Mouse (Mus musculus) stomach, postnatal 0 days (tissue): ENCODE results near the gene Cactin. TPM values are rescaled to one million over a fixed set of nuclear protein-coding genes. Genes with fewer than 3 reads are reported as not detected.

Source experiments
- ATAC-seq: fragments of 200-750 bp; cut with Nextera tagmentation; 2 replicates; pipeline ENCODE4 v1.8.0; 2017; ENCODE audit not compliant: low FRiP score, low TSS enrichment
- DNase-seq: peaks from one replicate; pipeline ENCODE4 v3.0.0-alpha.2; 2016; ENCODE audit warnings: low spot score
- H3K27ac ChIP-seq: fragments of 300-500 bp; sonication (generic); replicated peaks from 2 replicates; pipeline ENCODE4 v1.5.1; 2014; ENCODE audit warnings: mild to moderate bottlenecking, control low read depth
- H3K27me3 ChIP-seq: fragments of 300-500 bp; sonication (generic); 2 replicates; pipeline ENCODE4 v1.6.1; 2014; ENCODE audit warnings: low read length; ENCODE audit not compliant: control insufficient read depth, insufficient read depth
- H3K36me3 ChIP-seq: fragments of 300-500 bp; sonication (generic); 2 replicates; pipeline ENCODE4 v1.6.1; 2014; ENCODE audit warnings: low read length, mixed read lengths; ENCODE audit not compliant: control insufficient read depth, insufficient read depth
- H3K4me1 ChIP-seq: fragments of 300-500 bp; sonication (generic); replicated peaks from 2 replicates; pipeline ENCODE4 v1.6.1; 2014; ENCODE audit warnings: antibody characterized with exemption; ENCODE audit not compliant: control insufficient read depth, insufficient read depth
- H3K4me2 ChIP-seq: fragments of 300-500 bp; sonication (generic); replicated peaks from 2 replicates; pipeline ENCODE4 v1.6.1; 2014; ENCODE audit warnings: low read depth, mild to moderate bottlenecking, control low read depth, moderate library complexity
- H3K4me3 ChIP-seq: fragments of 300-500 bp; sonication (generic); 2 replicates; pipeline ENCODE4 v1.5.1; 2014; ENCODE audit warnings: low read depth, low read length, control low read depth
- H3K9ac ChIP-seq: fragments of 300-500 bp; sonication (generic); 2 replicates; pipeline ENCODE4 v1.6.1; 2014; ENCODE audit warnings: mild to moderate bottlenecking, low read length, control low read depth, mixed read lengths
- H3K9me3 ChIP-seq: fragments of 300-500 bp; sonication (generic); 2 replicates; pipeline ENCODE4 v1.6.1; 2016; ENCODE audit warnings: low read length; ENCODE audit not compliant: control insufficient read depth
- CTCF ChIP-seq: IDR thresholded peaks from 2 replicates; pipeline ENCODE4 v1.5.1; 2016; ENCODE audit warnings: antibody characterized with exemption, low read depth, mild to moderate bottlenecking, moderate library complexity
- EP300 ChIP-seq: optimal IDR thresholded peaks from 2 replicates; pipeline ENCODE3; 2016; ENCODE audit warnings: antibody characterized with exemption
- WGBS: fragments of 180-500 bp; shearing (Covaris S2); extraction: QIAGEN DNeasy Blood & Tissue Kit; methylation state at CpG from one replicate; pipeline ENCODE4 v1.1.7; 2014; 5-methylcytosine and 5-hydroxymethylcytosine counted together
- polyA plus RNA-seq: library from polyadenylated mRNA; unstranded; fragments of >200 nt; fragmentation: Nextera tagmentation; extraction: Ambion mirVana; gene quantifications from 2 replicates; pipeline ENCODE4 v1.2.1, GENCODE M21; 2015

Gene Cactin
- polyA plus RNA-seq, 1 experiment from 2014 or later: 16.2 TPM

DNA sequence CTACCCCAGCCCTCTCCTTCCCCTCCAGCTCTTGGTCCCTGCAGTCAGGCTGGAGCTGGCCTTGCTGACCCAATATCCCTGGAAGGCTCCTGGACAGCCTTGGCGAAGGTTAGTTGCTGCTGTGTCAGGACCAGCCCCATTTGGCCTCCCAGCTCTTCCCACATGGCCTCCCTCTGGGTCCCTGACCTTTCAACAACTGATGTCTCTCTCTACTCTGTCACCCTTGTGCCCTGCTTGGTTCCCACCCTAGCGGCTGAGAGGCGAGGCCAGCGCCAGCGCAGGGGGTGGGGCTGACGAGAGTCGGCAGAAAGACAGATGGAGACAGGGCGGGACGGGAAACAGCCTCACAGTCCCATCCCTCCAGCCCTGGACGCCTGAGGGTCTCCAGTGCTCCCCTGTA, 7.5 kb downstream of the Cactin start, which contains the start of gene Tbxa2r:
Tbxa2r (plus strand) TSS at position 346 of the 400 bp plus-strand sequence.
- H3K27me3 ChIP-seq: no peaks in the 10 kb centered on the region
- WGBS: 8% methylated on average over 10 of the region's 10 CpGs
- DNase-seq: no peak
- peaks cover 37% of the 10 kb centered on the region for H3K36me3 ChIP-seq
- peak; percentile 44 for TF ChIP-seq CTCF
- TF ChIP-seq EP300: no peak
- H3K4me3 ChIP-seq: peak within 1 kb of the TSS; percentile 25
- no peaks in the 10 kb centered on the region for H3K9me3 ChIP-seq
- H3K27ac ChIP-seq: peak within 1 kb of the TSS; percentile 92
- H3K9ac ChIP-seq: peak within 1 kb of the TSS; percentile 43
- peak; percentile 30; the same call in 1 of the 2 replicates for ATAC-seq
- peaks cover 11% of the 10 kb centered on the region for H3K4me1 ChIP-seq
- peak within 1 kb of the TSS; percentile 57 for H3K4me2 ChIP-seq

DNA sequence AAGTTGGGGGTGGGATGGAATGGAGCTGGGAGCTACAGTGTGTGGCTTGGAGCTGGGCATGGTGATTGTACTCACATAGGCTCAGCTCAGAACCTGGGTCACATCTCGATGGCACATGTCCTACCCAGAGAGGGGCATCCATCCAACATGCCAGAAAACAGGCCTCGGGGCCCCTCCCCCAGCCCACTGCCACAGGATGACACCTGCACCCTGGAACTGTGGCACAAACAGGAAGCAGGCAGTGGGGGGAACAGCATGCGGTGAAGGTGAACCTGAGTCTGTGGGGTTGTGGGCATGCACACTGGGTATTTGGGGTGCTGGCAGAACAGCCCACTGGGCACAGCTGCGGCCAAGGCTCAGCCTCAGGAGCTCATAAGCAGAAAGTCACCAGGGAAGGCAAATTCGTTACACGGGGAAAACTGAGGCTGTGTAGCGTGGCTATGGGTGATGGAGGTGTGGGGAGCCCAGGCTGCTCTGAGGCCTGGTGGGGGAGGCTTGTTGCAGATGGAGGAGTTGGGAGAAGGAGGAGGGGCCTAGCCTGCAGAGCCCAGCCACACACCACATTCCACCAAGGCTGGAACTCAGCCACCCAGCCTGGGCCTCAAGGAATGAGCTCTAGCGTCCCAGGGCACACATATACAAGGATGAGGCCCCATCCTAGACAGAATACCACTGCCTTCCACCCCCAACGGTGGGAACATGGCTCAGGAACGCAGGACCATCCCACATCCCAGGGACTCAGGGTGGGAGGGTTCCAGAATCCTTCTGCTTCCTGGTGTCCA, 8.5 kb downstream of the Cactin start:
- ATAC-seq (peak; percentile 75; the same call in 1 of the 2 replicates), DNase-seq (no peak)
- peak overlapping the region; percentile 25 for H3K4me3 ChIP-seq
- H3K27ac ChIP-seq: peak overlapping the region; percentile 92
- no peak for TF ChIP-seq EP300
- H3K4me1 ChIP-seq: peaks cover 11% of the 10 kb centered on the region
- peak overlapping the region; percentile 57 for H3K4me2 ChIP-seq
- 39% methylated on average over 10 of the region's 10 CpGs for WGBS
- H3K9me3 ChIP-seq: no peaks in the 10 kb centered on the region
- peak overlapping the region; percentile 43 for H3K9ac ChIP-seq
- H3K36me3 ChIP-seq: peaks cover 27% of the 10 kb centered on the region
- H3K27me3 ChIP-seq: no peaks in the 10 kb centered on the region

DNA sequence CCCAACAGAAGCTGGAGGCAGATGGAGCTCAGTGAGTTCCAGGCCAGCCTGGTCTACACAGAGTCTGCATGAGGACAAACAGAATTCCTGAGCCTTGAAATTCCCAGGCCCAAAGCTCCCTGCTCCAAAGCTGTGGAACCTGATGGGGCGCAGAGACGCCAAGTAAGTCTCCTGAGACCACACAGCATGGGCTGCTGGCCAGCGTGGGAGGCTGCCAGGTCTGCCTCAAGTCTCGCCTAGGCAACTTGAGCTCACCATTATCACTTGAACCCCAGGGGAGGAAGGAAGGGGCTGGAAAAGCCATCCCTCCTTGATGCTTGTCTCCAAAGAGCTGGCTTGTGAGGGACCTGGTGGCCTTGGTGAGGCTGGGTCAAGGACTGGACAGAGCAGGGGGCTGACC, 9.1 kb downstream of the Cactin start:
- 44% methylated on average over 4 of the region's 4 CpGs for WGBS
- Histone ChIP-seq H3K4me3 (peak overlapping the region; percentile 6; the same call in 1 of the 2 replicates), H3K9ac (peak overlapping the region; percentile 43; the same call in 1 of the 2 replicates)

DNA sequence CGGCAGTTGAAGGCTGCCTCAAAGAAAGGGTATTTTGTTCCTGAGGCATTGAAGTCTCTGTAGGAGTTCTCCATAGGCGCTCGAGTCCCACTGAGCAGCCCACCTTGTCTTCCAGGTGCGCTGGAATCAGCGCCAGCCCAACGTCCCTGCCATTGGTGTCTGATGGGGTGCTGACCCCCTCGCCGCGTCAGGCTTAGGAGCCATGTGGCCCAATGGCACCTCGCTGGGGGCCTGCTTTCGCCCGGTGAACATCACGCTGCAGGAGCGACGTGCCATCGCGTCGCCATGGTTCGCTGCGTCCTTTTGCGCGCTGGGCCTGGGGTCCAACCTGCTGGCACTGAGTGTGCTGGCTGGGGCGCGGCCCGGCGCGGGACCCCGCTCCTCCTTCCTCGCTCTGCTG, 11.4 kb downstream of the Cactin start:
- Histone ChIP-seq H3K27me3 (no peaks in the 10 kb centered on the region), H3K9me3 (no peaks in the 10 kb centered on the region), H3K4me3 (peak overlapping the region; percentile 10; the same call in 1 of the 2 replicates), H3K4me2 (no peak overlapping the region), H3K27ac (no peak overlapping the region), H3K9ac (peak overlapping the region; percentile 38; the same call in 1 of the 2 replicates), H3K36me3 (no peaks in the 10 kb centered on the region), H3K4me1 (peaks cover 16% of the 10 kb centered on the region)
- WGBS: 48% methylated on average over 29 of the region's 29 CpGs
- ATAC-seq: no peak
- DNase-seq: no peak
- no peak for TF ChIP-seq CTCF
- no peak for TF ChIP-seq EP300

More for the DNA sequence above, 9.1 kb downstream of the Cactin start:
- Histone ChIP-seq H3K27ac (peak overlapping the region; percentile 92), H3K27me3 (no peaks in the 10 kb centered on the region), H3K4me1 (peaks cover 11% of the 10 kb centered on the region), H3K4me2 (peak overlapping the region; percentile 42), H3K36me3 (peaks cover 21% of the 10 kb centered on the region), H3K9me3 (no peaks in the 10 kb centered on the region)
- TF ChIP-seq CTCF (no peak), EP300 (no peak)
- DNase-seq (no peak), ATAC-seq (no peak)

DNA sequence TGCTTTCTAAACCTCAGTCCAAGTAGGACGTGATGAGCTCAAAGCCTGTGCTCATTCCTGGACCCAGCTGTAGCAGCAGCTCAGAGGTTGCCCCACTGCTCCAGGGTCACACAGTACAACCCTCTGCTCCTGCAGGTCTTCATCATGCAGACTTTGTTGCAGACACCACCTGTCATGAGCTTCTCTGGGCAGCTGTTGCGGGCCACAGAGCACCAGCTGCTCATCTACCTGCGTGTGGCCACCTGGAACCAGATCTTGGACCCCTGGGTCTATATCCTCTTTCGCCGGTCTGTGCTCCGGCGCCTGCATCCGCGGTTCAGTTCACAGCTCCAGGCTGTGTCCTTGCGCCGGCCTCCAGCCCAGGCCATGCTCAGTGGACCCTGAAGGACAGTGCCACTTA, 13.4 kb downstream of the Cactin start:
- Histone ChIP-seq H3K4me2 (no peak overlapping the region), H3K4me3 (no peak overlapping the region), H3K4me1 (peaks cover 14% of the 10 kb centered on the region), H3K36me3 (no peaks in the 10 kb centered on the region), H3K9me3 (no peaks in the 10 kb centered on the region), H3K27me3 (no peaks in the 10 kb centered on the region), H3K27ac (peak overlapping the region; percentile 89), H3K9ac (no peak overlapping the region)
- ATAC-seq (no peak), DNase-seq (no peak)
- WGBS: 71% methylated on average over 11 of the region's 11 CpGs
- no peak for TF ChIP-seq EP300
- no peak for TF ChIP-seq CTCF
